Mouse (Mus musculus) lung, postnatal 0 days (tissue): ENCODE data around the gene Dennd2a.

ENCODE experiments used
- CTCF ChIP-seq: IDR thresholded peaks from 2 replicates; pipeline ENCODE4 v1.5.1; 2016; ENCODE audit warnings: antibody characterized with exemption, mild to moderate bottlenecking
- EP300 ChIP-seq: IDR thresholded peaks from 2 replicates; pipeline ENCODE4 v1.6.1; 2016; ENCODE audit warnings: antibody characterized with exemption, mild to moderate bottlenecking, control low read depth

DNA sequence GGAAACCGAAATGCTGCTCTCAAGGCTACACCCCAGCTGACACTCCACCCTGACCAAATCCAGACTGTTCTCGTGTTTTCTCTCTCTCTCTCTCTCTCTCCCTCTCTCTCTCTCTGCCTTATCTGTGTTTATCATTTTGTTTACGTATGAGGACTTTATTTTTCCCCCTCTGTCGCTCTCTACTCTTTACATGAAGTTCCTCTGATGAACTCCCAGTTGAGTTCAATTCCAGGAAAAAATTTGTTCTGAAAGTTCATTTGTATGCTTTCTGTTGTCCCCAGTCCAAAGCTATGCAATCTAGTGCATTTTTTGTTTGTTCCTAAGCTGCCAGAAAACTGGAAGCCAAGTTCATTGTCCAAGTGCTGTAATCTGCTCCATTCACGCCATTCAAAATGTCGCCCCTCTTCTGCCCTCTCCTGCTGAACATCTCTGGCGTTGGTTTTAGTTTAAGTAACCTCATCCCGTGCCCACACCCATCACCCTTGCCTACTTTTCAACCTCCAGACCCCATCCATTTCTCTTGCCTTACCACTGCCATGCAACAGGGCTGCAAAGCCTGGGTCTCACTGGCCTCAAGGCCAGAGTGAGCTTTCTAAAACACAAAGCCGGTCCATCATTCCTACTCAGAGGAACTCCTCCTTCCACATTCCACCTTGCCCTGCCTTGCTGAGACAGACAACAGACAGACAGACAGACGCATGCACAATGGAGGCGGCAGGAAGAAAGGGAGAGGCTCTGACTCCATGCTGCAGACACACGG lies 2.6 kb downstream of the Dennd2a start:
- TF ChIP-seq CTCF (no peak), EP300 (peak; percentile 78; the same call in 1 of the 2 replicates)
